In the genomic region with DNA sequence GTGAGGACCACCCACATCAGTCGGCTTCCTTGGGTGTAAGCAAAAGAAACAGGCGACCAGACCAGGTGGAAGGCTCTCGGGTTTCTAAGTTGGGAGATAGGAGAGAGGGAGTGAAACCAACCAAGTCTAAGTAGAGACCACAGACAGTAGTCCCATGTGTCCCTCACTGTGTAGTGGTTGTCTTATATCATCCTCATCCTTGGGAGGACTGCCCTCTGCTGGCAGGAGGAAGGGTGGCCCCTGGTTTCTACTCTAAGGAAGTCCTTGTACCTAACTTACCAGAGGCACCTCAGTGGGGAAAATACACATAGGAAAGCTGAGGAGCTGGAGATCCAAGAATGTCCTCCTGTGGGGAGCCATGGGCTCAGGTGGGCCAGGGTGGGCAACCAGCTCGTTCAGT, we compare ENCODE assay signal across 9 mouse cellular contexts. TPM values are rescaled to one million over a fixed set of nuclear protein-coding genes. Genes with fewer than 3 reads are reported as not detected.
DNase-seq lines count a peak whose midpoint lies in the region; ATAC-seq and TF ChIP-seq lines count a peak whose summit lies in the region.
"Had no signal": no experiment of that assay in that cellular context is flagged by ENCODE, and none has a peak within 500 bp of the region (broad histone marks: within the 10 kb centered on the region; RNA-seq: fewer than 3 reads in every experiment).

No protein-coding gene starts in this region.

- no peak for TF ChIP-seq EP300 in heart, postnatal 0 days (IDR thresholded peaks at IDR 0.05; ENCODE audit: low read depth)

- TF ChIP-seq CTCF in heart, postnatal 0 days (IDR thresholded peaks at IDR 0.05; ENCODE audit: low read depth): peak; percentile 59
- TF ChIP-seq CTCF in embryonic fibroblast, embryonic 13.5 days (IDR thresholded peaks at IDR 0.05; ENCODE audit: borderline replicate concordance, insufficient read depth, low read length): peak; percentile 53; the same call in 1 of the 2 replicates
- peak; percentile 78 for TF ChIP-seq CTCF in intestine, postnatal 0 days (IDR thresholded peaks at IDR 0.05; ENCODE audit: low read depth)

- H3K4me2 ChIP-seq in heart, postnatal 0 days (ENCODE audit: low read depth, low read length): no peak overlapping the region
- H3K4me2 ChIP-seq in heart, embryonic 11.5 days: no peak overlapping the region
- no peak overlapping the region for H3K4me2 ChIP-seq in intestine, postnatal 0 days (replicated peaks; ENCODE audit: low read depth)

- peaks cover 1% of the 10 kb centered on the region for H3K27me3 ChIP-seq in heart, postnatal 0 days (ENCODE audit: control insufficient read depth, insufficient read depth, low read length)
- H3K27me3 ChIP-seq in heart, embryonic 11.5 days (ENCODE audit: control insufficient read depth, insufficient read depth, low read length): peaks cover 7% of the 10 kb centered on the region; the same call in 1 of the 2 replicates
- no peaks in the 10 kb centered on the region for H3K27me3 ChIP-seq in intestine, postnatal 0 days (replicated peaks; ENCODE audit: control insufficient read depth, insufficient read depth, low read length)

- no peaks in the 10 kb centered on the region for H3K36me3 ChIP-seq in heart, postnatal 0 days (replicated peaks; ENCODE audit: control insufficient read depth, insufficient read depth, low read length)
- no peaks in the 10 kb centered on the region for H3K36me3 ChIP-seq in heart, embryonic 11.5 days (ENCODE audit: control insufficient read depth, insufficient read depth, low read length)
- H3K36me3 ChIP-seq in intestine, postnatal 0 days (ENCODE audit: control insufficient read depth, insufficient read depth): no peaks in the 10 kb centered on the region

- no peak overlapping the region for H3K9ac ChIP-seq in heart, postnatal 0 days (replicated peaks; ENCODE audit: low read depth, low read length)
- H3K9ac ChIP-seq in heart, embryonic 11.5 days (ENCODE audit: low read depth, low read length): no peak overlapping the region
- H3K9ac ChIP-seq in intestine, postnatal 0 days (ENCODE audit: low read depth, low read length): no peak overlapping the region

- 34% methylated on average over 4 of the region's 4 CpGs for WGBS in heart, postnatal 0 days
- 31% methylated on average over 4 of the region's 4 CpGs for WGBS in heart, embryonic 11.5 days (ENCODE audit: insufficient replicate concordance)
- 31% methylated on average over 4 of the region's 4 CpGs for WGBS in intestine, postnatal 0 days

- peak; percentile 17 for DNase-seq in heart, postnatal 0 days (ENCODE audit: low spot score)
- DNase-seq in adrenal gland, postnatal 36 days: peak; percentile 63 to 70
- peak; percentile 74 to 80 for DNase-seq in left cerebral cortex, postnatal 14 days (ENCODE audit: low spot score in 2 of 2)
- peak; percentile 60 for DNase-seq in neural tube, embryonic 10.5 days (ENCODE audit: extremely low spot score, low spot score)
- peak; percentile 26 to 34 for DNase-seq in thymus, postnatal 36 days

- no peak for ATAC-seq in heart, postnatal 0 days (ENCODE audit: insufficient read depth, low read depth)
- ATAC-seq in heart, embryonic 11.5 days (replicated peaks; ENCODE audit: insufficient number of reproducible peaks, low FRiP score, low TSS enrichment): no peak
- ATAC-seq in intestine, postnatal 0 days: 0 out of 2 replicates have a peak, but pooled peaks have one; percentile 19

- H3K4me3 ChIP-seq in heart, postnatal 0 days (ENCODE audit: low read depth, low read length): no peak overlapping the region
- H3K4me3 ChIP-seq in heart, embryonic 11.5 days (ENCODE audit: low read depth, low read length): no peak overlapping the region
- no peak overlapping the region for H3K4me3 ChIP-seq in embryonic fibroblast, embryonic 13.5 days (ENCODE audit: insufficient read depth, low read length)
- no peak overlapping the region for H3K4me3 ChIP-seq in intestine, postnatal 0 days (ENCODE audit: low read depth, low read length)

- no peaks in the 10 kb centered on the region for H3K4me1 ChIP-seq in heart, postnatal 0 days (ENCODE audit: control insufficient read depth, insufficient read depth)
- no peaks in the 10 kb centered on the region for H3K4me1 ChIP-seq in heart, embryonic 11.5 days (ENCODE audit: control insufficient read depth, insufficient read depth, low read length)
- no peaks in the 10 kb centered on the region for H3K4me1 ChIP-seq in embryonic fibroblast, embryonic 13.5 days (ENCODE audit: control insufficient read depth, insufficient read depth, low read length)
- no peaks in the 10 kb centered on the region for H3K4me1 ChIP-seq in intestine, postnatal 0 days (replicated peaks; ENCODE audit: control insufficient read depth, insufficient read depth, low read length)

- intact Hi-C loops in left cerebral cortex, postnatal 14 days (cut with DNase I): loop anchor here (1.0 kb wide), 1 partner anchor 118 kb away; no protein-coding TSS in a partner anchor

- TF ChIP-seq POLR2A in embryonic fibroblast, embryonic 13.5 days (IDR thresholded peaks at IDR 0.05; ENCODE audit: low read depth, low read length): no peak

- H3K9me3 ChIP-seq in heart, postnatal 0 days (replicated peaks; ENCODE audit: control insufficient read depth, low read length): no peaks in the 10 kb centered on the region
- no peaks in the 10 kb centered on the region for H3K9me3 ChIP-seq in heart, embryonic 11.5 days (replicated peaks; ENCODE audit: control insufficient read depth, low read length)
- H3K9me3 ChIP-seq in intestine, postnatal 0 days (ENCODE audit: control insufficient read depth): no peaks in the 10 kb centered on the region

- no peak overlapping the region for H3K27ac ChIP-seq in heart, postnatal 0 days (ENCODE audit: low read depth)
- no peak overlapping the region for H3K27ac ChIP-seq in heart, embryonic 11.5 days (ENCODE audit: low read depth, low read length)
- no peak overlapping the region for H3K27ac ChIP-seq in embryonic fibroblast, embryonic 13.5 days (ENCODE audit: insufficient read depth, low read length)
- no peak overlapping the region for H3K27ac ChIP-seq in intestine, postnatal 0 days (ENCODE audit: low read depth, low read length)

RNA-seq across cellular contexts. Expression of gene Rspo4, which starts 23.8 kb away (rescaled TPM):
- total RNA-seq in heart, postnatal 0 days (2014; rRNA removed; ENCODE audit: low replicate concordance): not detected in 2 replicates
- not detected in 2 replicates for polyA plus RNA-seq in heart, postnatal 0 days (2015; fragmentation: Nextera tagmentation; extraction: Ambion mirVana)
- 0.10 and 0.24 TPM in 2 replicates for polyA plus RNA-seq in heart, embryonic 11.5 days (2014; fragmentation: Nextera tagmentation; extraction: Ambion mirVana)
- under 1 TPM; 0.23 to 0.33 TPM for total RNA-seq in adrenal gland, postnatal 36 days (2021)
- polyA plus RNA-seq in embryonic fibroblast, embryonic 13.5 days (2011; ENCODE audit: insufficient read length, low read depth, missing spikeins): not detected in 2 replicates
- not detected in 2 replicates for polyA plus RNA-seq in intestine, postnatal 0 days (2015; fragmentation: Nextera tagmentation; extraction: Ambion mirVana)
- under 1 TPM in 1 of 2 experiments, not detected in 1; 0.13 TPM for total RNA-seq in left cerebral cortex, postnatal 14 days (2021)
- total RNA-seq: neutrophil, adult 5-6 weeks had no signal

RNA-seq across cellular contexts. Expression of gene Angpt4, which starts 44.5 kb away (rescaled TPM):
- total RNA-seq in heart, postnatal 0 days (2014; rRNA removed; ENCODE audit: low replicate concordance): 1.7 TPM in 1 of 2 replicates, not detected in the other
- 0.10 and 0.12 TPM in 2 replicates for polyA plus RNA-seq in heart, postnatal 0 days (2015; fragmentation: Nextera tagmentation; extraction: Ambion mirVana)
- 0.21 and 0.30 TPM in 2 replicates for polyA plus RNA-seq in heart, embryonic 11.5 days (2014; fragmentation: Nextera tagmentation; extraction: Ambion mirVana)
- 1 to 10 TPM in 1 of 2 experiments, under 1 TPM in 1; 0.33 to 1.2 TPM for total RNA-seq in adrenal gland, postnatal 36 days (2021)
- polyA plus RNA-seq in embryonic fibroblast, embryonic 13.5 days (2011; ENCODE audit: insufficient read length, low read depth, missing spikeins): 2.1 and 4.8 TPM in 2 replicates
- 0.18 and 0.27 TPM in 2 replicates for polyA plus RNA-seq in intestine, postnatal 0 days (2015; fragmentation: Nextera tagmentation; extraction: Ambion mirVana)
- under 1 TPM; 0.20 to 0.23 TPM for total RNA-seq in left cerebral cortex, postnatal 14 days (2021)
- total RNA-seq: neutrophil, adult 5-6 weeks had no signal

Comparison
In these comparisons a context has a peak if more than half of its experiments do, and no peak if none do; other contexts are left out.
1. DNase-seq: peak in every context shown above with its lines; median percentile 77 in left cerebral cortex, postnatal 14 days; 66 in adrenal gland, postnatal 36 days; 60 in neural tube, embryonic 10.5 days; 30 in thymus, postnatal 36 days; 17 in heart, postnatal 0 days.